ENCODE assay signal across 8 mouse cellular contexts in genomic region chr7:137221599-137221998, GRCm38 (mm10).
A peak's percentile ranks its signal among the peaks of the same experiment; 100 is the strongest.
DNase-seq lines count a peak whose midpoint lies in the region; ATAC-seq lines count a peak whose summit lies in the region.

No protein-coding gene starts in this region.

- no peak overlapping the region for H3K4me3 ChIP-seq in forebrain, embryonic 10.5 days

- WGBS in forebrain, embryonic 10.5 days, result 42% methylated on average over 6 of the region's 6 CpGs

- H3K36me3 ChIP-seq in forebrain, embryonic 10.5 days (replicated peaks), result no peaks in the 10 kb centered on the region

- H3K27me3 ChIP-seq in forebrain, embryonic 10.5 days (ENCODE audit: poor library complexity, severe bottlenecking), result peaks cover 46% of the 10 kb centered on the region; the same call in 1 of the 2 replicates

- no peak for ATAC-seq in frontal cortex, adult (ENCODE audit: low TSS enrichment)
- no peak for ATAC-seq in megakaryocyte-erythroid progenitor cell, adult 5-6 weeks (replicated peaks; ENCODE audit: low FRiP score, low TSS enrichment, poor library complexity, severe bottlenecking)

- DNase-seq in retina, postnatal 1 day, result peak; percentile 78
- DNase-seq in retina, embryonic 14.5 days (ENCODE audit: low spot score), result no peak
- peak; percentile 51 for DNase-seq in forebrain, embryonic 10.5 days (ENCODE audit: extremely low spot score, low spot score)
- DNase-seq in kidney, postnatal 14 days, result peak; percentile 63
- DNase-seq in skeletal muscle tissue, adult 2 months (ENCODE audit: low read depth, low spot score), result peak; percentile 18
- no peak for DNase-seq in cerebellum, adult 18-20 months

- H3K27ac ChIP-seq in forebrain, embryonic 10.5 days, result peak overlapping the region; percentile 53

- H3K4me1 ChIP-seq in forebrain, embryonic 10.5 days, result peaks cover 49% of the 10 kb centered on the region

- no peaks in the 10 kb centered on the region for H3K9me3 ChIP-seq in forebrain, embryonic 10.5 days

Comparison
In these comparisons a context has a peak if more than half of its experiments do, and no peak if none do; other contexts are left out.
1. DNase-seq: peak in retina, postnatal 1 day (single experiment), forebrain, embryonic 10.5 days (single experiment), kidney, postnatal 14 days (single experiment) and skeletal muscle tissue, adult 2 months (single experiment); none in retina, embryonic 14.5 days (single experiment) and cerebellum, adult 18-20 months (0 of 2).